Mouse (Mus musculus) left cerebral cortex, adult 8-10 months (tissue): ENCODE measurements around the gene Hrc. TPM values are rescaled to one million over a fixed set of nuclear protein-coding genes. Genes with fewer than 3 reads are reported as not detected.

Source experiments
- DNase-seq, 2 experiments: peaks; one replicate each; pipeline ENCODE4 v3.0.0; 2022; ENCODE audit warnings: low spot score in 2 of 2
- total RNA-seq, 4 experiments: library from RNA; stranded (reverse); gene quantifications; 2 replicates each; pipeline ENCODE4 v1.2.4; 2022

The Hrc gene
- total RNA-seq, 4 experiments from 2014 or later = 0.26 to 1.1 (median 0.78) TPM

- no peak for DNase-seq
Measured at GRCm38 (mm10) chr7:45363983-45364382, 28.9 kb downstream of the Hrc start.

- no peak for DNase-seq
Measured at GRCm38 (mm10) chr7:45365742-45366651, 30.9 kb downstream of the Hrc start.

- peak in 1 of 2 experiments; percentile 58 for DNase-seq
Measured at GRCm38 (mm10) chr7:45366652-45367019, 31.5 kb downstream of the Hrc start, which contains the start of gene Ppfia3. Gene Ppfia3 (minus strand): TSS chr7:45367019.

GRCm38 (mm10) chr7:45367020-45367880, 32.2 kb downstream of the Hrc start:
- peak; percentile 96 to 98 for DNase-seq

- DNase-seq = no peak
Measured at GRCm38 (mm10) chr7:45368178-45368577, 33.1 kb downstream of the Hrc start.

GRCm38 (mm10) chr7:45369022-45369745, 34.1 kb downstream of the Hrc start:
- DNase-seq = no peak

- peak; percentile 27 to 62 for DNase-seq
Measured at GRCm38 (mm10) chr7:45369836-45370474, 34.9 kb downstream of the Hrc start.

GRCm38 (mm10) chr7:45370475-45371311, 35.6 kb downstream of the Hrc start, which contains the start of gene Lin7b:
Gene Lin7b (minus strand): TSS chr7:45370583.
- DNase-seq = peak; percentile 80 to 94

GRCm38 (mm10) chr7:45372371-45372770, 37.3 kb downstream of the Hrc start:
- DNase-seq = no peak

GRCm38 (mm10) chr7:45374620-45375019, 39.5 kb downstream of the Hrc start:
- no peak for DNase-seq

- DNase-seq = no peak
Measured at GRCm38 (mm10) chr7:45376057-45376456, 41.0 kb downstream of the Hrc start.

GRCm38 (mm10) chr7:45386077-45386476, 51.0 kb downstream of the Hrc start:
- no peak for DNase-seq

Other genes with a start within 250 kb of the Hrc start
- 1 to 10 TPM; 5.7 to 8.3 (median 5.9) TPM for gene Rcn3, start 243.1 kb upstream of the Hrc start, total RNA-seq
- 10 to 100 TPM; 18.6 to 21.9 (median 19.9) TPM for gene Fcgrt, start 231.4 kb upstream of the Hrc start, total RNA-seq
- 100 to 1,000 TPM; 467 to 554 (median 521) TPM for gene Rps11, start 210.9 kb upstream of the Hrc start, total RNA-seq
- gene Rpl13a, start 206.5 kb upstream of the Hrc start, total RNA-seq = 100 to 1,000 TPM; 804 to 903 (median 864) TPM
- gene Gm45713, start 199.1 kb upstream of the Hrc start, total RNA-seq = not detected
- gene Flt3l, start 198.9 kb upstream of the Hrc start, total RNA-seq = 1 to 10 TPM; 6.5 to 8.2 (median 7.5) TPM
- 10 to 100 TPM; 41.4 to 49.3 (median 45.2) TPM for gene Pih1d1, start 181.0 kb upstream of the Hrc start, total RNA-seq
- 10 to 100 TPM; 17.9 to 20.9 (median 19.8) TPM for gene Aldh16a1, start 180.7 kb upstream of the Hrc start, total RNA-seq
- 1,000 to 10,000 TPM; 1,001 to 1,087 (median 1,026) TPM for gene Slc17a7, start 171.3 kb upstream of the Hrc start, total RNA-seq
- gene Gfy, start 155.7 kb upstream of the Hrc start, total RNA-seq = under 1 TPM in 1 of 4 experiments, not detected in 3; 0.34 TPM
- gene Pth2, start 154.3 kb upstream of the Hrc start, total RNA-seq = under 1 TPM in 1 of 4 experiments, not detected in 3; 0.80 TPM
- 1 to 10 TPM; 4.3 to 6.4 (median 5.4) TPM for gene Ccdc155, start 130.4 kb upstream of the Hrc start, total RNA-seq
- gene Dkkl1, start 123.1 kb upstream of the Hrc start, total RNA-seq = 10 to 100 TPM; 23.1 to 31.5 (median 26.8) TPM
- 1 to 10 TPM; 2.0 to 5.1 (median 3.0) TPM for gene Tead2, start 119.5 kb upstream of the Hrc start, total RNA-seq
- gene Cd37, start 96.2 kb upstream of the Hrc start, total RNA-seq = 10 to 100 TPM in 2 of 4 experiments, 1 to 10 TPM in 2; 5.0 to 18.9 (median 11.9) TPM
- gene Slc6a16, start 94.2 kb upstream of the Hrc start, total RNA-seq = 1 to 10 TPM; 1.6 to 2.6 (median 2.1) TPM
- gene Slc6a21, start 57.8 kb upstream of the Hrc start, total RNA-seq = under 1 TPM in 3 of 4 experiments, not detected in 1; 0.19 to 0.55 (median 0.34) TPM
- gene Trpm4, start 1.5 kb upstream of the Hrc start, total RNA-seq = 10 to 100 TPM; 23.9 to 27.8 (median 25.1) TPM
- gene Ppfia3, start 31.7 kb downstream of the Hrc start, total RNA-seq = 100 to 1,000 TPM; 137 to 162 (median 150) TPM
- gene Lin7b, start 35.3 kb downstream of the Hrc start, total RNA-seq = 100 to 1,000 TPM; 139 to 172 (median 159) TPM
- gene Snrnp70, start 60.5 kb downstream of the Hrc start, total RNA-seq = 100 to 1,000 TPM; 295 to 398 (median 356) TPM
- under 1 TPM in 1 of 4 experiments, not detected in 3; 0.14 TPM for gene Kcna7, start 70.4 kb downstream of the Hrc start, total RNA-seq
- under 1 TPM in 2 of 4 experiments, not detected in 2; 0.36 to 0.39 TPM for gene Ntf5, start 78.4 kb downstream of the Hrc start, total RNA-seq
- not detected for gene Lhb, start 85.5 kb downstream of the Hrc start, total RNA-seq
- 10 to 100 TPM; 14.7 to 16.4 (median 15.1) TPM for gene Gys1, start 99.6 kb downstream of the Hrc start, total RNA-seq
- 10 to 100 TPM; 30.0 to 37.5 (median 32.0) TPM for gene Ruvbl2, start 102.8 kb downstream of the Hrc start, total RNA-seq
- gene Ftl1, start 124.6 kb downstream of the Hrc start, total RNA-seq = 100 to 1,000 TPM; 206 to 283 (median 229) TPM
- gene Bax, start 131.6 kb downstream of the Hrc start, total RNA-seq = 10 to 100 TPM; 57.8 to 78.7 (median 67.0) TPM
- gene Tulp2, start 146.6 kb downstream of the Hrc start, total RNA-seq = not detected
- gene Gm45808, start 151.5 kb downstream of the Hrc start, total RNA-seq = 1 to 10 TPM in 3 of 4 experiments, not detected in 1; 1.9 to 3.2 (median 2.9) TPM
- 1 to 10 TPM; 5.9 to 7.0 (median 6.3) TPM for gene Dhdh, start 153.5 kb downstream of the Hrc start, total RNA-seq
- 100 to 1,000 TPM in 3 of 4 experiments, 10 to 100 TPM in 1; 97.8 to 121 (median 110) TPM for gene Nucb1, start 175.1 kb downstream of the Hrc start, total RNA-seq
- 10 to 100 TPM; 16.0 to 27.0 (median 22.4) TPM for gene Ppp1r15a, start 191.0 kb downstream of the Hrc start, total RNA-seq
- gene Plekha4, start 191.0 kb downstream of the Hrc start, total RNA-seq = 1 to 10 TPM; 3.0 to 5.1 (median 4.0) TPM
- 1 to 10 TPM in 2 of 4 experiments, under 1 TPM in 1, not detected in 1; 0.72 to 2.6 (median 1.2) TPM for gene Hsd17b14, start 219.6 kb downstream of the Hrc start, total RNA-seq
- gene Bcat2, start 234.9 kb downstream of the Hrc start, total RNA-seq = 10 to 100 TPM; 19.3 to 21.1 (median 19.9) TPM